Mouse (Mus musculus): Measurements from ENCODE around the gene Zfp981.
A peak's percentile ranks its signal among the peaks of the same experiment; 100 is the strongest.
"Not testable (repeated sequence)": the region's sequence is repeated elsewhere in the genome, so short reads cannot be mapped to it uniquely, and the experiment has no call there.

Zfp981 gene

DNA sequence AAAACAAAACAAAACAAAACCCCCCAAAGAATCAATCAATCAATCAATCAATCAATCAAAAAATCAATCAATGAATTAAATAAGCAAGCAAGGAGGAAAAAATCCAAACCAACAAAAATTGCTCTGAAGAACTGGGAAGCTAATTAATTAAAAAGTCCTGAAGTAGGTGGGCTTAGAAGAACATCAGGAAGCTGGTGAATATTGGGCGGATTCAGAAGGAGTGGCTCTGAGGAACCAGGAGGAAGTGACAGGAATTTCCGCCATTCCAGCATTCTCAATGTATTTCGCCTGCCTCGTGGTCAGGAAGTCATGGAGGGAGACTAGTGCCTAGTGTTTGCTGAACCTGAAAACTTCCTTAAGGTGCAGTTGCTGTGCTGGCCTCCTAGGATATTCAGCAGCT is at the start of gene Zfp981:
Zfp981 (plus strand) TSS at position 301 of the 400 bp plus-strand sequence.
- not testable (repeated sequence) for DNase-seq (ENCODE audit: low read depth, low spot score)

DNA sequence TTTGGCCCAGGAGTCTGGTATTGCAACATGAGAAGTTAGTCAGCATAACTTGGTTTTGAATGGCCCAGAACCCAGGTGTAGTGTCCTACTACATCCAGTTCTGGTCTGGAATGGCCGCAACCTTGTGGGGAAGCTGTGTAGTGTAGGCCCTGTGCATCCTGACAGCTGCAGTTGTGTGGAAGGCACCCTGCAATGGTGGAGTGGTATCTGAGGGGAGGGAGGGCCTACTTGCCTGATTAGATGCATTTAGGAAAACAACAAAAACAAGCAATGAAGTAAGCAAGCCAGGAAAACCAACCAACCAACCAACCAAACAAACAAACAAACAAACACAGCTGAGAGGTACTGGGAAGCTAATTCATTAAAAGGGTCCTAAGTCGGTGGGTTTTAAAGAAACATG is 49.3 kb upstream of the Zfp981 start:
- not testable (repeated sequence) for DNase-seq (ENCODE audit: low read depth, low spot score)

DNA sequence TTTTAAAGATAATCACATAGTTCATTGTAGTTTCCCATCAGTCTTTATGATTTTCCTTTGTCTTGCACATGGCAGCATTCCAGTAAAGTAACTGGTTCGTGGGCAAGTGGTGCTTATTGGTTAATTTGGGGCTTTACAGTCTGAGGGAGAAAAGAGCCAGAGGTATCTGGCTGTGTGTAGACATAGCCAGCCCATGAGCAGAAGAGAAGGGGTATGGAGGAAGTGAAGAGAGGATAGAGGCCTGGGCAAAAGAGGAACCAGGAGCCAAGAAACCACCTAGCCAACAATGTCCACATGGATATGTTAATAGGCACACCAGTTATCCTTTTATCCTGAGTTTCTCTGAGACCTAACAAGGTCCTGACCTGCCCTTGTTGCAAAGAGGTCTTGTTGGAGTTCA is 47.7 kb upstream of the Zfp981 start:
- DNase-seq (ENCODE audit: low read depth, low spot score), result peak; percentile 37

DNA sequence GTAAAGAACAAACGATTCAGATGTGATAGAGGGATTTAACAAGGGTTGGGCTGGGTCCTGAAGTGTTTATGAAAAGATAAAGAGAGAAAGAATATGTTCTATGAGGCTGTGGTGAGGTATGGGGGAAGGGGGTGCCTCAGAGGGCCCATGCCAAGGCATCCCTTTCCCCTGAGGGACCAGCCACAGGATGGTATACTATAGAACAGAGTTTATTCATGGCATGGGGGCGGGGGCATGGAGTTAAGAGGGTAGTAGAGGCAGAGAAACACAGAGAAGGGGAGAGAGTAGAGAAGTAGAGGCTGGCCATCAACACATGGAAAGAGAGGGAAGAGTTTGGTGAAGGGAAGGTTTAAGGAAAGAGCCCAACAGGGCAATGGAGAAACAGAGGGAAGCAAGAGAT is 46.9 kb upstream of the Zfp981 start:
- DNase-seq (ENCODE audit: low read depth, low spot score), result no peak

DNA sequence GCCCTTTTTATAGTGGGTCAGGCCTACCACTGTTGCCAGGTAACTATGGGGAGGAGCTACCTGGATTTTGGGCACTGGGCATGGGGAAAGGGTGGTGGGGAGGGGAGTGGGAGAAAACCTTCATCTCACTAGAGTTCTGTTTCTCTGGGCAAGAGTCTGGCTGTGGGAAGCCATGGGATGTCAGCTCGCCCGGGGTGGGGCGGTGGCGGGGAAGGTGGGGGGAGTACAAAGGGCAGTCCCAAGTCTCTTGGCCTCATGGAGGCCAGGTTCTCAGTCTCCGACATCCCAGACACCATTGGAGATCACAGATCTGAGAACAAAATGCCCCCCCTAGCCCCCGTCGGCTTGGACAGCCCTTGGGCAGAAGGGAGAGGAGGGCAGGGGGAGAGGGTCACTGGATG is 46.5 kb upstream of the Zfp981 start:
- DNase-seq (ENCODE audit: low read depth, low spot score), result peak; percentile 43

- no peak for DNase-seq (ENCODE audit: low read depth, low spot score)
Measured at GRCm38 (mm10) chr4:146456061-146456726, 45.6 kb upstream of the Zfp981 start.

DNA sequence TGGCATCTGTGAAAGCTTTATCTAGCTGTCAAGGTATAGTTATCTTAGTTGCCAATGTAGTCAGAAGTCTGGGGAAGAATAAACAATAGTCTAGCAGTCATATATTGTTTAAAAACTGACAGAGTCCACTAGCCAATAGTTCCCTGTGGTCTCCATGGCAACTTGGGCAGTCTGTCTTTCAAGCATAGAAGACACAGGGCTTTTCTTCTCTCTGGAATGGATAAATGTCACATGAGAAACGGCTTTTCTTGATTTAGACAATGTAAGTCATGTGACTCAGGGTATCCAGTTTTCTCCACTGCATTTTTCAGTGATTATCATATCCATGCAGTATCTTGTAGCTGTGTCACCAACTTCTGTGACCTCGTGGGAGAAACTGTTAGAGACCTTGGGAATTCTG is 44.7 kb upstream of the Zfp981 start:
- DNase-seq (ENCODE audit: low read depth, low spot score), result no peak

- peak; percentile 37 for DNase-seq (ENCODE audit: low read depth, low spot score)
Measured at GRCm38 (mm10) chr4:146457720-146458119, 44.1 kb upstream of the Zfp981 start.

- DNase-seq (ENCODE audit: low read depth, low spot score), result not testable (repeated sequence)
Measured at GRCm38 (mm10) chr4:146459822-146460221, 42.0 kb upstream of the Zfp981 start.

- not testable (repeated sequence) for DNase-seq (ENCODE audit: low read depth, low spot score)
Measured at GRCm38 (mm10) chr4:146460685-146461084, 41.1 kb upstream of the Zfp981 start.

DNA sequence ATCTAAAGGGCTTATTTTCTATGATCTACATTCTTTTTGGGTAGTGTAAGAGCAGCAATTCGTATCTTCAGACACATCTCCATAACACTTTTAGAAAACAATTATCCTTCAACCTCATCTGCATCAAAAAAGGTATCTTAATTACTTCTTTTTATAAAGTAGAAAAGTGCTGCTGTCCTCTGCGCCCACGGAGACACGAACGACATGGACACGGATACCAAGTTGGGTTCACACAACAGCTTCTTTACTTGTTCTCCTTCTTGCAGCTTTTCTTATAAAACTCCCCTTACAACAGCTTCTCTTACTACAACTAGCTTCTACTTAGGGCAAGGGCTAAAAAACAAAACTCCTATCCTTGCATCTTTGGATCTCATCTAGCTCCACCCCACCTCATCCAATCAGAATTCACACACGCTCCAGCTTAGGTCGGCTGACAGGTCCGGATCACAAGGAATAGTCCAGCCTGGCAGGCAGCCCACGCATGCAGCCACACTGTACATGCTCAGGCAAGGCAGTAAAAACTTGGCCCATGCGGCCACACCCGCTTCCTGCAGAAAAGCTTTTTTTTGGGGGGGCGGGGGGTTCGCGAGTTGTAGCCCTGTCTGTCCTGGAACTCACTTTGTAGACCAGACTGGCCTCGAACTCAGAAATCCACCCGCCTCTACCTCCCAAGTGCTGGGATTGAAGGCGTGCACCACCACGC is 38.0 kb upstream of the Zfp981 start:
- not testable (repeated sequence) for DNase-seq (ENCODE audit: low read depth, low spot score)

GRCm38 (mm10) chr4:146469984-146470383 is 31.8 kb upstream of the Zfp981 start:
- DNase-seq (ENCODE audit: low read depth, low spot score), result not testable (repeated sequence)

DNA sequence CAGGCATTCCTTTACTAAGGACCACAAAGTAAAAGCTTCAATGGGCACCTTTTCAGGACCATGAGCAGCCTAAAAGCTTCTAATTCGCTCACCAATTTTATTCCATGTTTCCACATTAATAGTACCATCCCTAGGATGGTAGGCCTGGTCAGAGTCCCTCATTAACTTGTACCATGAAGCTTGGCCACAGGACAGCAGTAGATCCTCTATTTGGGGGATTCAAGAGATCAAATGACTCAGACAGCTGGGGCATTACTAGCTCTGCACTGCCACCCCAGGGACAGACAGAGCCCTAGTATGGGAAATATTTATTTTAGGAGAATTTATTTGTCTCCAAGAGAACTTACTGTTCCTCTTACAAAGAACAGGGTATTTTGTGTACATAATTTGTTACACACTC is 27.6 kb upstream of the Zfp981 start:
- DNase-seq (ENCODE audit: low read depth, low spot score), result not testable (repeated sequence)

DNA sequence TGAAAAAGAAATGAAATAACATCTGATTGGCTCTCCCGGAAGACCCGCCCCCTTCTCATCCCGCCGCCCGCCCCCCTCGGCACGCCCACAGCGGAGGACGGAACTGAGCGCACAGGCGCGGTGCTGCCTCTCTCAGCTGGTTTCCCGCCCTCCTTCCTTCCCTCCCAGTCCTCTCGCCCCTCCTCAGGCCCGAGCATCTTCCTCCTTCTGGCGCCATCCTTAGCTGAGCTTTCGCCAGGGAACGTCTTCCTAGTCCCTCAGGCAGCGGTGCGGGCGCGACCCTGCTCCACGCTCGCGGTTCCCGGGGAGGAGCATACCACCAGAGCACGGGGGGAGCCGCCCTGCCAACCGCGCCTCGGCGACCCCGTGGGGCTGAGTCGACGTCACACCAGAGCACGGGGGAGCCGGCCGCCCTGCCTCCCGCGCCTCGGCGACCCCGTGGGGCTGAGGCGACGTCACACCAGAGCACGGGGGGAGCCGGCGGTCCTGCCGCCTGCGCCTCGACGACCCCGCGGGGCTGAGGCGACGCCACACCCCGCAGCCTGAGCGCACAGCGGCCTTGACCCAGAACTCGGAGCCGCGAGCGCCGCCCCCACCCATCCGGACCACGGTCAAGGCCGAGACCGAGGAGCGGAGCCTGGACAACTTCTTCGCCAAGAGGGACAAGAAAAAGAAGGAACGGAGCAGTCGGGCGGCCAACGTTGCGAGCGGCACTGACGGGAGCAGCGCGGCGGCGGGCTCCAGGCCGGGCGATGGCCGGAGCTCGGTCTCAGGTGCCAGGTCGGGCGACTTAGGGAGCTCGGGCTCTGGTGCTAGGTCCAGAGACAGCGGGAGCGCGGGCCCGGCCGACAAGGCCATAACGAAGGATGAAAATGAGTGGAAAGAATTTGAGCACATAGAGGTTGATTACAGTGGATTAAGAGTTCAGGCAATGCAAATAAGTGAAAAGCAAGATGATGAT is 26.8 kb upstream of the Zfp981 start:
- DNase-seq (ENCODE audit: low read depth, low spot score), result peak; percentile 73

DNA sequence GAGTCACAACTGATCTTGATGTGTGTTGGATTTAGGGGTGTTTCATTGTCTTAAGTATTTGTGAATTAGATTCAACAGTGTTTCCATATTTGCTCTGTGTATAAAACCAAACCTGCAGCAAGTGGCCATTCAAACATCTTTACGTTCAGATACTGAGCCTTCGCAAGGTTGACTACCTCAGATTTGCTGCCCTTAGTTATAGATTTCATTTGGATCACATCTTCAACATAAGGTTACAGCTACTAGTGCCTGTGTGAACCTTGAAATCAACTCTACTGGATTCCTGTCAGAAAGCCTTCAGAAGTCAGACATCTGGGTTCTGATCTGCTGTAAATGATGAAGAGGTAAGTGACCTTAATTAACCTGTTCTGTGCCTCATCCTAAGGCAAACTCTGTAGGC is 25.6 kb upstream of the Zfp981 start:
- DNase-seq (ENCODE audit: low read depth, low spot score), result not testable (repeated sequence)

GRCm38 (mm10) chr4:146476959-146477358 is 24.9 kb upstream of the Zfp981 start:
- DNase-seq (ENCODE audit: low read depth, low spot score), result not testable (repeated sequence)

- DNase-seq (ENCODE audit: low read depth, low spot score), result not testable (repeated sequence)
Measured at GRCm38 (mm10) chr4:146480376-146481096, 21.3 kb upstream of the Zfp981 start.

- not testable (repeated sequence) for DNase-seq (ENCODE audit: low read depth, low spot score)
Measured at GRCm38 (mm10) chr4:146482546-146482945, 19.3 kb upstream of the Zfp981 start.

DNA sequence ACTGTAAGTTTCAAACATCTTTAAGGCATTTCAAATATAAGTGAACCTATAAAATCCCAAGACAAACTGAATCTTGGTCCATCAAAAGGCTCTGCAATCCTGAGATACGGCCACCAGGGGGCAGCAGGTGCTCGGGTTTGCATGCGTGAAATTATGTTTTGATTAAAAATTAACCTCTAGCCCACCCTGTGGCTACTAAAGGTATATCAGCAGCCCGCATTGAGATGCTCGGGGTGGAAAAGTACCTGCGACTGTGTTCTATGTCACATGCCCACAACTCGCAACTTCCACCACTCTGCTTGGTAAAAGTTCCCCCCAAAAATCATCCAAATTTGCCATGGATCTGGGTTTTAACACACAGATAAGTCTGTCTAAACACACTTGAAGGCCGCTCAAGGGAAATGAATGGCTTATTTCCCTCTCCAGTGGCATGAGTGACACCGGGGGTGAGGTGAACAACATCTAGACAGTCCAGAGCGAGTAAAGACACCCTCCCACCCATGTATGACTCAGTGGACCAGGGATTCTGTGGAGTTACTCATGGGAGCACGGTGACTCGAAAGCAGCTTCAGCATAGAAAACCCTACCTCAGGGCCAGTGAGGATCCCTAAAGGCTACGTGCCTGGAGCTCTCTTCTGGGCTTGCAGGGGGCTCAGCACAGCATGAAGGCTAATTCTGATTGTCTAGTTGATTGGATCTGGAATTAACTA is 18.1 kb upstream of the Zfp981 start:
- peak; percentile 84 for DNase-seq (ENCODE audit: low read depth, low spot score)

GRCm38 (mm10) chr4:146484676-146485075 is 17.2 kb upstream of the Zfp981 start:
- DNase-seq (ENCODE audit: low read depth, low spot score), result not testable (repeated sequence)

Measured in ZHBTc4 (cell line).